Mouse (Mus musculus) megakaryocyte-erythroid progenitor cell, adult 5 weeks (primary cell): ENCODE data around the gene Otud1. TPM values are rescaled to one million over a fixed set of nuclear protein-coding genes. Genes with fewer than 3 reads are reported as not detected.

Source experiments
- polyA plus RNA-seq: library from polyadenylated mRNA; stranded (reverse); fragments of >175 nt; gene quantifications from 2 replicates; pipeline ENCODE4 v1.2.3, GENCODE M21; 2012

The Otud1 gene
- polyA plus RNA-seq: 11.9 and 17.9 TPM in 2 replicates

GRCm38 (mm10) chr2:19657158-19657874 lies at the start of gene Otud1:
TSS of gene Otud1 (plus strand) at chr2:19657752.

Other genes starting within 250 kb of the Otud1 start
- not detected in 2 replicates for gene Ptf1a, start 212.1 kb upstream of the Otud1 start, polyA plus RNA-seq
- not detected in 2 replicates for gene 4921504E06Rik, start 103.8 kb upstream of the Otud1 start, polyA plus RNA-seq